Mouse (Mus musculus) retina, embryonic 14.5 days (tissue): ENCODE data around the gene Terb2.

Source experiments
- DNase-seq: peaks from one replicate; pipeline ENCODE4 v3.0.0-alpha.2; 2015; ENCODE audit warnings: low spot score

The Terb2 gene

GRCm38 (mm10) chr2:122186106-122186505 lies at the start of gene Terb2, which contains the start of gene Patl2:
Terb2 (plus strand) TSS chr2:122186272.
Patl2 (minus strand) TSS chr2:122186189.
- no peak for DNase-seq

GRCm38 (mm10) chr2:122137839-122138465 lies 48.1 kb upstream of the Terb2 start:
- DNase-seq, result no peak

- no peak for DNase-seq
Observed at GRCm38 (mm10) chr2:122140815-122141214, 45.3 kb upstream of the Terb2 start.

GRCm38 (mm10) chr2:122141332-122141967 lies 44.6 kb upstream of the Terb2 start:
- no peak for DNase-seq

GRCm38 (mm10) chr2:122143111-122143510 lies 43.0 kb upstream of the Terb2 start:
- DNase-seq, result no peak

GRCm38 (mm10) chr2:122145756-122146155 lies 40.3 kb upstream of the Terb2 start:
- DNase-seq, result no peak

- DNase-seq, result peak; percentile 6
Observed at GRCm38 (mm10) chr2:122146687-122147086, 39.4 kb upstream of the Terb2 start.

- DNase-seq, result peak; percentile 96
Observed at GRCm38 (mm10) chr2:122147508-122148241, 38.4 kb upstream of the Terb2 start, which contains the start of gene B2m. B2m (plus strand) TSS chr2:122147686.

- peak; percentile 6 for DNase-seq
Observed at GRCm38 (mm10) chr2:122148242-122148917, 37.7 kb upstream of the Terb2 start.

- DNase-seq, result no peak
Observed at GRCm38 (mm10) chr2:122149316-122149715, 36.8 kb upstream of the Terb2 start.

- no peak for DNase-seq
Observed at GRCm38 (mm10) chr2:122149716-122150115, 36.4 kb upstream of the Terb2 start.

- no peak for DNase-seq
Observed at GRCm38 (mm10) chr2:122151221-122151620, 34.9 kb upstream of the Terb2 start.

GRCm38 (mm10) chr2:122152850-122153249 lies 33.2 kb upstream of the Terb2 start:
- DNase-seq, result no peak

GRCm38 (mm10) chr2:122153681-122154365 lies 32.2 kb upstream of the Terb2 start:
- no peak for DNase-seq

- no peak for DNase-seq
Observed at GRCm38 (mm10) chr2:122154479-122154878, 31.6 kb upstream of the Terb2 start.

GRCm38 (mm10) chr2:122155292-122155691 lies 30.8 kb upstream of the Terb2 start:
- no peak for DNase-seq

GRCm38 (mm10) chr2:122156051-122156700 lies 29.9 kb upstream of the Terb2 start:
- no peak for DNase-seq

- DNase-seq, result no peak
Observed at GRCm38 (mm10) chr2:122157561-122157960, 28.5 kb upstream of the Terb2 start.

- no peak for DNase-seq
Observed at GRCm38 (mm10) chr2:122158362-122158802, 27.7 kb upstream of the Terb2 start.

GRCm38 (mm10) chr2:122159667-122160066 lies 26.4 kb upstream of the Terb2 start:
- no peak for DNase-seq

GRCm38 (mm10) chr2:122160680-122161079 lies 25.4 kb upstream of the Terb2 start, which contains the start of gene Trim69:
Trim69 (plus strand) TSS chr2:122160700.
- peak; percentile 85 for DNase-seq
